Mouse (Mus musculus) adipose tissue, adult 10 weeks (tissue): ENCODE results near the gene Mgst1. TPM values are rescaled to one million over a fixed set of nuclear protein-coding genes. Genes with fewer than 3 reads are reported as not detected.

Source experiments
- polyA plus RNA-seq: library from polyadenylated mRNA; stranded (reverse); fragments of 350-450 nt; fragmentation: Illumina TruSeq; extraction: RNeasy Lipid Tissue Mini Kit (QIAGEN cat#74804); gene quantifications from one replicate; pipeline ENCODE4 v1.2.3, GENCODE M21; 2014; ENCODE audit warnings: low read depth, low replicate concordance

Mgst1 gene
- polyA plus RNA-seq, result 904 TPM

DNA sequence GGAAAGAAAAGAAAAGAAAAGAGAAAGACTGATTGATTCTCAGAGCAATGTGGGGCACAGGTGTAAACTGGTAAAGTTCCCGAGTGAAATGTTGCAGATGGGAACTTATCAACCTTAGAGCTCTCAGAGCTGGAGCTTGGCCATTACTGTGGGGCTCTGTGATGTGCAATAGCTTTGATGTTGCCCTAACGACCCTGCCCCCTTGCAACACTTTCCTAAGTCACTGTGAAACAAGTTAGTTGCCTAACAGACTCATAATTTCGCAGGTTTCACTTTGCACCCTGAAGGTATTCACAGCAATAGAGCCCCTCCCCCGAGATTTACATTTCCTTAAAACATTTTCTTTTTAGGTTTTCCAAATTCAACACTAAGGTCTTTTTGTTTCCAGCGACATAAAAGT is at the start of gene Mgst1:
Mgst1 (plus strand) TSS at position 387 of the 400 bp plus-strand sequence.

Other genes with a start within 250 kb of the Mgst1 start
- not detected for gene Slc15a5, start 60.4 kb upstream of the Mgst1 start, polyA plus RNA-seq